Mouse (Mus musculus) cerebellum, adult (tissue): Measurements from ENCODE around the gene 1700113H08Rik.

Experiments
- ATAC-seq: cut with Nextera tagmentation; 2 replicates; pipeline ENCODE4 v1.9.2; 2017; ENCODE audit warnings: mild to moderate bottlenecking, moderate library complexity, mixed read lengths; ENCODE audit not compliant: insufficient number of reproducible peaks, low FRiP score, low TSS enrichment

The 1700113H08Rik gene

DNA sequence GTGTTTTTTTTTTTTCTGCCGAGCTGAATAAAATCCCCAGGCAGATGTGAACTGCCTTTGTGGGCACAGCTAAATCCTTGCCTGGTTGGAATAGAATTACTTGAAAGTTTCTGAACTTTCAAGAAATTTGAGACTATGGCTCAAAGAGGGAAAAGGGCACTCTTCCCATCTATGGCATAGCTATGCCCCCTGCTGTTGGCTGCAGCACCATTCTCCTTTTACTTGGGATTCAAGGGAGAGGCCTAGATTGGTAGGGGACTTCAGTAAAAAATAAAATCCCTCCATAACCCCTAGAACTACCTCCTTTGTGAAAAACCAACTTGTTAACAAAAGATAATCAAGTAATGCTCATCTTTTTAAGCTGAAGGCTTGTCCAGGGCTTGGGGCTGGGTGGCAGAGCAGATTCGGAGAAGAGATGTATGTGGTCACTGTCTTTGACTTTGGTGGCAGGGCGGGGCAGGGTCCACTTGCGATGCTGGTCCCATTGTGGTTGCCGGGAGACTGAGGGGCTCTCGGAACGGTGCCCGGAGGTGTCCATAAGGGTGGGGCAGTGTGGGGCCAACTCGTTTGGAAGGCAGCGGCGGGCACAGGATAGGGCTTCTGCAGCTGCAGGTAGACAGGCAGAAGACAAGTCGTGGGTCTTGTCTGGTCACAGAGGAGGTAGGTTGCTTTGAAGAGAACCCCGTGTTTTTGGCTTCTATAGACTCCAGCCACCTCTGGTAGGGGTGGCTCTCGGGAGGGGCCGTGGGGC is at the start of gene 1700113H08Rik:
Gene 1700113H08Rik, plus strand, starts transcription at position 546 of the 751 bp plus-strand sequence.
- ATAC-seq, result peak; percentile 64

DNA sequence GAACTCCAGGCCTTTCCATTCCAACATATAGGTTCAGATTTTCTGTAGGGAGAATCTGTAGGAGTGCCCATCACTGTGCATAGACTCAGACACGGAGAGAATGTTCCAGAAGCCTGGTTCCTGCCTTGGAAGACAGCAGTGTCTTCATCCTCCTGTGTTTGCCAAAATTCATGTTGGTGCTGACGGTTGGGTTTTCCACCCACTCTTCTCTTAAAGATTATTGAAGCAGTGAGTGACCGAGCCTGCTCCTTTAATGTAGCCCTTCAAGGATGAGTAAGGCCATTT is 49.7 kb upstream of the 1700113H08Rik start:
- ATAC-seq, result no peak

DNA sequence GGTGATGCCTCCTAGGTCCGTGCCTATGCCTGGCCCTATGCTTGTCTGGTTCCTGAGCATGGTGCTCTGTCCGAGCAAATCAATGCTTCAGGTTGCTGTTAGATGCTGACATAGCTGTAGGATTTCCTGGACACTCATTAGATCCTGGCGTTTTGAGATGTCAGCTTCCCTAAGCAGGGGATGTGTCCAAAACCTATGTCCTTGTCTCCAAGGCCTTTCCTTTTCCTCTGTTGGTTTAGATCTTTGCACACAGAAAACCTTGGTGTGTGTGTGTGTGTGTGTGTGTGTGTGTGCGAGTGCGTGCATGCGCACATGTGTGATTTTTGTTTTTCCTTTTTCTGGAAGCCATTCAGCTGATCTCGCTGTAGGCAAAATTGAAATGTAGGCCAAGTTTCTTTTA is 45.8 kb upstream of the 1700113H08Rik start:
- ATAC-seq, result no peak

DNA sequence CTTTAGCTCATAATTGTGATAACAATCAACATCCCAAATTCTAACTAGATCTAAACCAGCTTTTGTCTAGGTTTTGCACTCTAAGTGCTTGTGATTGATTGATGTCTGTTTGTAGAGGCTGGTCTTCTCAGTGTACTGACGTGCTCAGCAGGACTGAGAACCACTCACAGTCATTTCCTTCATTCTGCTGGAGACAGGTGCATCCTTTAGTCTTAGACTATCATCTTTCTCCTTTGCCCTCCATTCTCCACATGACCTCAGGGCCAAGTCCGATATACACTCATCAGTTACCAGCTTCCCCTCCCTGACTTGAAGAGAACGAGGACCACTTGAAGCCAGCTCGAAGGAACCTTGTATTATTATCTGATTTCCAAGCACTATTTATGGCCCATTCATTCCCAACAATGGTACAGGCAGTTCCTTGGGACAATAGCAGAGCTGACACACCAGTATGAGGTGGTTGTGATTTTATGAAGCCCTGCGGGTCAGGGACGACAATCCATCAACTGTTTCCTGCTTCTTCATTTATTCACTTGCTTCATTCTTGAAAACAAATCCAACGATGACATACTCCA is 43.4 kb upstream of the 1700113H08Rik start:
- no peak for ATAC-seq

- ATAC-seq, result no peak
Observed at GRCm38 (mm10) chr10:87015403-87015802, 42.4 kb upstream of the 1700113H08Rik start.

- no peak for ATAC-seq
Observed at GRCm38 (mm10) chr10:87016151-87016692, 41.6 kb upstream of the 1700113H08Rik start.

GRCm38 (mm10) chr10:87018876-87019275 is 39.0 kb upstream of the 1700113H08Rik start:
- ATAC-seq, result no peak

DNA sequence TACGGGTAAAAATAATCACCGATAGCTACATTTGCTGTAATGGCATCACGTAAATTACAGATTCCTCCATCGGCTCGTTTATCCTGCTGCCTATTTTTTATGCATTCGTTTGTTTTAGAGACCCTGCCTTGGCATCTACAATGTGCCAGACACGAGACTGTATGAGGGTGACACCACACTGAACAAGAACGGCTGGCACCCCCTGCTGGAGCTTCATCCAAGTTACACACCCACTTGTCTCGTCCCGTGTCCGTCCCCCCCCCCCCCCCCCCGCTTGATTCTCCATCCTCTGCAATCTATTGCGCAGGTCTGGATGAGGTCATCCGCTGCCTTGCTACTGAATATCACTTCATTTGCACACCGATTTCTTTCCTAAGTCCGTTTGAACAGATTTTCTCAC is 37.1 kb upstream of the 1700113H08Rik start:
- 0 out of 2 replicates have a peak, but pooled peaks have one; percentile 27 for ATAC-seq

- ATAC-seq, result peak; percentile 86
Observed at GRCm38 (mm10) chr10:87024884-87025283, 33.0 kb upstream of the 1700113H08Rik start.

DNA sequence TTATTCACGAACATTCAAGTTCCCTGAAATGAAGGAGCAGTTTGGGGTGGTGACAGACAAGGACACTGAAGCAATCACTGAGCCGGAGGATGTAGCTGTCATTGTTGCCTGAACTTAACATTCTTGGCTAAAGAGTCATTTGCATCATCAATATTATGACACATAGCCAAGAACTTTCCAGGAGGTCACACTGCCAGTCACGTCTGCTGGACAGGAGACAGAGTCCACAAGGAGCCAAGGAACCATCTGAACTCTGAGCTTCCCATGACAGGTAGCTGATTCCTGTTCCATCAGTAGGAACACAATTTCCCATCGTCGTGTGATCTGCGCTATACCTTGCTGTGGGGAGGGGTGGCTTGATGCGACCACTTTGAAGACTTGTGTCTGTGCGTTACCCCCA is 25.1 kb upstream of the 1700113H08Rik start:
- no peak for ATAC-seq

DNA sequence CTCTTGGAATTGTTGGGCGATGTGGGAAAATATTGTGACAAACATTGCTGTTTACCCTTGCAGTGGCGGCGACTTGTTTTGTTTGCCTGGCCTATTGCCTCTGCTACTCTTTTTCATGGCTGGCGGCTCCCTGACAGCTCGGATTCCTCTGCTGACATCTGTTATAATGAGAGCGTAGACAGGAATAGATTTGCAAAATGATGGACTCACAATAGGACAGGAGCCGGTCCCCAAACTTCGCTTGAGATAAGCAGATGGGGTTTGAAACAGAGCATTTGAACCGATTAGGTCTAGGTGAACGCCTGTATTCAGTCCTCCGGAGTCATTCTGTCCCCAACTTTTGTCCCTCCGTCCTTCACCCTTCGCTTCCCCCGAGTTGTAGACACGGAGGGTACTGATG is 22.0 kb upstream of the 1700113H08Rik start:
- no peak for ATAC-seq

DNA sequence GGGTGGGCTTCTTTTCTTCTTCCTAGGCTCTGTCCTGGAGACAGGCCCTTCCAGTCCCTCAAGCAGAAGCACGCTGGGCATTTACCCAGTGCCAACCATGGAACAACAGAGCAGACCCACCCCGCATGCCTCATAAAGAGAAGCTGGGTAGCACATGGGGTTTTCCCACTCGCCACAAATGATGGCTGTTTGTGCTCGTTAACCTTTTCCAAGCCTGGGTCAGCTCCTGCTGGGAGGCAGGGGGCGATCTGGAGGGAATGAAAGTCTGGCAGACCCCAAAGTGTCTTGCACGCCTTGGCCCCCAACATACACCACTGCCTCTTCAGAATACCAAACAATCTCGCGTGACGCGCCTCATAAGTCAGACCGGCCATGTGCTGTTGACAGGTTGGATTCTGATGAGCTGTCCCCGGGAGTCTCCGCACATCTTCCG is 21.6 kb upstream of the 1700113H08Rik start:
- no peak for ATAC-seq

GRCm38 (mm10) chr10:87037062-87037461 is 20.8 kb upstream of the 1700113H08Rik start:
- ATAC-seq, result no peak

DNA sequence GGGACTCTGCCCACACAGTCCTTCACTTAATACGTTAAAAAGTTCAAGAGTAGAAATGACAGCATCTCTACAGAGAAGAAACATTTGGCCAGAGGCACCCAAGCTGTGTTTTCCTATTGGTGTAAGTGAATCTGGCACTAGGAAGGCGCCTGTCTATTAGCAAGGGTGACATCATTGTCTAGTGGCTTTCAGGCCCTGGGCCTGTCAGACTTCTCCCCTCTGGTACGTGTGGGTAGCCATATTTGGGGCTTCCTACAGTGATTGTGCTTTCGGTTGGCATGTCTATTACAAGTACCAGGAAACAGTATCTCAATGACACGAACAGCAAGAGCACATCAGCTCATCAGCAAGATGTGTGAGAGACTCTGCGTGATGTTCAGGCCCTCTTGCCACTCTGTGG is 18.5 kb upstream of the 1700113H08Rik start:
- ATAC-seq, result no peak

DNA sequence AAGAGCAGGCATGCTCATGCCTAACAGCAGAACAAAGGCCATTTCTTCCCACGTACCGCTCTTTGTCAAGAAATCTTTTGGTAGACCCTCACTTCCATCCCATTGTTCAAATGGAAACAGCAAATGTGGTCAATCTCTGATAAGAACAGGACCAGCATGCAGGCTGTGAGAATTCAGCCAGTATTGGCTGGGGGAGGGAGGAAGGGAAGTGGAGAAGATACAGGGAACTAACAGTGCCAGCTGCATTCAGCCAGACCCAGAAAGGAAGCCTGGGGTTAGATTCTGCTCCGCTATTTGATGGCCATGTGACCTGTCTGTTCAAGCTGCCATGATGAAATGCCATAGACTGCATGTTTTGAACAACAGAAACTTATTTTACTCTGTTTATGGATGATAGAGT is 18.0 kb upstream of the 1700113H08Rik start:
- ATAC-seq, result no peak

- ATAC-seq, result no peak
Observed at GRCm38 (mm10) chr10:87041265-87041664, 16.6 kb upstream of the 1700113H08Rik start.

- ATAC-seq, result no peak
Observed at GRCm38 (mm10) chr10:87045273-87045672, 12.6 kb upstream of the 1700113H08Rik start.

GRCm38 (mm10) chr10:87046469-87046868 is 11.4 kb upstream of the 1700113H08Rik start:
- ATAC-seq, result no peak

DNA sequence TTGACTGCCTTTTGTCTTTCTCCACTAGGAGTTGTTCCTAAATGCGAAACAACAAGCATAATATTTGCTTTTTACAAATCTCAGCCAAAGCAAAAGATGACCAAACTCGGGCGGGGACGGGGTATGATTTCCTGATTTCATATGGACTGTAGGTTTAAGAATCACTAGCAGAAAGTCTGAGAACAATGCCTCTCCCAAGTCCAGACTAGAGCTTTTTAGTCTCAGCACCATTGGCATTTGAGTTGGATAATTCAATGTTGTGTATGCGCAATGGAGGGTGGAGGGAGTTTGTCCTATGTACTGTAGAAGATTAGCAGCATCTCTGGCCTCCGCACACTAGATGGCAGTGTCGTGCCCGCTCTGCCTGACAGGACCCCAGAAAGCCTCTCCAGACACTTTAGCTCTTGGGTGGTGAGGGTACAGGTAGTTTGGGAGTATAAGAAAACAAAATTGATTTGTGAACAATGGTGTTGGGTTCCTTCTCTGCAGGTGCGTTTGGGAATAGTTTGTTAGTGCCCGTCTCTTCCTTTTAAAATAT is 10.8 kb upstream of the 1700113H08Rik start:
- no peak for ATAC-seq

- no peak for ATAC-seq
Observed at GRCm38 (mm10) chr10:87049179-87049578, 8.7 kb upstream of the 1700113H08Rik start.

DNA sequence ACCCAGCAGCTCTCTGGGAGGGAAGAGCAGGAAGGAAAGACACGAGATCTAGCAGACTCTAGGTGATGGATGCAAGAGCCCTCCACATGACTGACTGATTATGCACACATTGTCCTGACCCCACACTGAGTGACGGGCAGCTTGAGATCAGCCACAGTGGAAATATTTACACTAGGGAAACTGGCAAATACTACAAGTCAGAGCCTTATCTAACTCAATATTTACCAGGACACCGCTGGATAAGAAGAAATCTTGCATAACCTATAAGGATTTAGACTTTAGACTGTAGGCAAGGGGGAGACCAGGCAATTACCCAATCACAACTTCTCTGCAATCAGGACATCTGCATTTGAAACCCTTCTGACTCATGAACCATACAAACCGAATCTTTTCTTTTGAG is 6.1 kb upstream of the 1700113H08Rik start:
- no peak for ATAC-seq
